Mouse (Mus musculus) MN1 (cell line): ENCODE results near the gene Olfr1084.
"Not testable (repeated sequence)": the region's sequence is repeated elsewhere in the genome, so short reads cannot be mapped to it uniquely, and the experiment has no call there.

Experiments used
- DNase-seq: peaks from one replicate; pipeline ENCODE4 v3.0.0-alpha.2; 2016; ENCODE audit warnings: low spot score

Gene Olfr1084

DNA sequence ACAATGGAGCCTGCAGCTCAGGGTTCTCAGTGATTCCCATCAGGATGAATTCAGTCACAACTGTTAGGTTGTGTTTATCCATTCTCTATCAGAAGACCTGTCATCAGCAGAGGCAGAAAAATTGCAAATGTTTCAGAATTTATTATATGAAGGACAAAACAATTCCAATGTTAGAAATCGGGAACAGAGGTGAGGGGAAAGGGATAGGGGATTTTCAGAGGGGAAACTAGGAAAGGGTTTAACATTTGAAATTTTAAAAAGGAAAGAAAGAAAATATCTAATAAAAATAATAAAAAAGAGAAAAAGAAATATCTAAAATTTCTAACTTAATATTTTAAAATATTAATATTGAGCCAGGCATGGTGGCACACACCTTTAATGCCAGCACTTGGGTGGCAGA, at the start of gene Olfr1084:
Gene Olfr1084 (minus strand): TSS at position 101 of the 400 bp plus-strand sequence.
- DNase-seq = not testable (repeated sequence)

DNA sequence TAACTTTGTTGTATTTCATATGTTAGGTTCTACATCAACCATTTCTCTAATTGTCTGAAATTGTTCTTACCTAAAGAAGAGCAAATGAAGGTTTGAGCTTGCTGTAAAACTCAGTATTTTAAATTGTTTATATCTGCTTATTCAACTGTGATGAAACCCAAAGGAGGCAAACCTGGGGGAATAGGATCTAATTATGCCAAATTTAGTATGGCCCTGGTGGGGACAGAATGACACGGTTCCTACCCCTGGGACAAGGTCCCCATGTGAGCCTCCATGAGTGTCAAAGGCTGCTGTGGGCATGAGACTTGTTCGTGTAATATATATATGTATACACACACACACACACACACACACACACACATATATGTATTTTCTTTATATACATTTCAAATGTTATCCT, 40.5 kb upstream of the Olfr1084 start, which contains the start of gene Olfr1086:
Gene Olfr1086 (minus strand): TSS at position 101 of the 400 bp plus-strand sequence.
- no peak for DNase-seq

DNA sequence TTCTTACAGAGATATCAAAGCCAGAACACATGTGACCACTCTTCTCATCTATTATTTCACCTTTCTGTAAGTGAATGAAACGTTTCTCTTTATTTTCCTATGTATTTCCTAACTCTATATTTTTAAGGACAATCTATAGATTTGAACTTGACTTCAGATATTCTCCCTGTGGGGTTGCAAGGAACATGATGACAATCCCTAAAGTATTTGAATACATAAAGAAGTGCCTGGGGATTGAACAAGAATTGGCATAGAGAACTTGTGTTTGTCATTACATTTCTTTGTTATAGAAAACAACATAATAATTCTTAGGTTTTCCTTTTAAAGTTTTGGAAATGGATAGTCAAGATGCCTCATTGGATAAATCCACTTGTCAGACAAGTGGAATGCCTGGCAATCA, 22.4 kb upstream of the Olfr1084 start, which contains the start of gene Olfr1085:
Gene Olfr1085 (minus strand): TSS at position 101 of the 400 bp plus-strand sequence.
- DNase-seq = no peak

DNA sequence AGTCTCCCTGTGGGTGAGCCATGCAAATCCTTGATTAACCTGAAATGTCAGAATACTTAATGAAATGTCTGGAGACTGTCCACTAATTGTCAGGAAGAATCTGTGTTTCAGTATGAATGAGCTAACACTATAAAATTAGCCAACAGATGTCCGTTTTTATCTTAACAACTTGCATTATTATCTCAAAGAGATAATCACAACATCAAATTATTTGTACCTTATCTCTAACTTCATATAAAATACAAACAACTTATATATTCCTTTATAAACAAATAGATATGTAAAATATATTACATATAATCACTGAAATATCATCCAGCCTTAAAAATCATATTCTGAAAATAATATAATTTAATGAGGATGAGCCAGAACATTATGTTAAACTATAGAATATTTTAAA, 40.7 kb downstream of the Olfr1084 start, which contains the start of gene Olfr1082:
Gene Olfr1082 (minus strand): TSS at position 101 of the 400 bp plus-strand sequence.
- DNase-seq = not testable (repeated sequence)
